Mouse (Mus musculus) left cerebral cortex, adult 2 months (tissue): ENCODE results near the gene Tead2. TPM values are rescaled to one million over a fixed set of nuclear protein-coding genes. Genes with fewer than 3 reads are reported as not detected.

Experiments used
- DNase-seq, 2 experiments: peaks; one replicate each; pipeline ENCODE4 v3.0.0; 2021 to 2022; ENCODE audit warnings: low spot score in 2 of 2, mixed read lengths in 1 of 2; ENCODE audit errors: extremely low spot score in 1 of 2
- H3K27ac ChIP-seq: fragments of 200-600 bp; 2 replicates; pipeline ENCODE4 v1.8.1; 2022
- H3K4me3 ChIP-seq: fragments of 200-600 bp; 2 replicates; pipeline ENCODE4 v1.8.1; 2022
- CTCF ChIP-seq: fragments of 200-600 bp; IDR thresholded peaks from 2 replicates; pipeline ENCODE4 v1.8.1; 2022; ENCODE audit warnings: antibody characterized with exemption, mild to moderate bottlenecking, moderate library complexity
- intact Hi-C: fragments of 180-260 bp; cut with DNase I; formaldehyde crosslinking; loops from one replicate; pipeline ENCODE4 v1.15.1; 2025
- total RNA-seq, 2 experiments: library from RNA; stranded (reverse); gene quantifications; 2 replicates each; pipeline ENCODE4 v1.2.3; 2021

Gene Tead2
- total RNA-seq, 2 experiments from 2014 or later = 3.9 to 4.1 TPM

GRCm38 (mm10) chr7:45192585-45193310 lies 22.8 kb upstream of the Tead2 start:
- Histone ChIP-seq H3K4me3 (no peak overlapping the region), H3K27ac (no peak overlapping the region)
- intact Hi-C loops = no loop called here
- no peak for TF ChIP-seq CTCF
- DNase-seq = no peak

GRCm38 (mm10) chr7:45193406-45193805 lies 22.1 kb upstream of the Tead2 start:
- peak; percentile 2; the same call in 1 of the 2 replicates for TF ChIP-seq CTCF
- no peak for DNase-seq
- Histone ChIP-seq H3K4me3 (no peak overlapping the region), H3K27ac (no peak overlapping the region)
- intact Hi-C loops = no loop called here

GRCm38 (mm10) chr7:45193871-45194785 lies 21.4 kb upstream of the Tead2 start:
- H3K27ac ChIP-seq = no peak overlapping the region
- no peak overlapping the region for H3K4me3 ChIP-seq
- intact Hi-C loops = no loop called here
- no peak for TF ChIP-seq CTCF
- no peak for DNase-seq

- Histone ChIP-seq H3K4me3 (no peak overlapping the region), H3K27ac (no peak overlapping the region; the same call in 1 of the 2 replicates)
- no peak for DNase-seq
- intact Hi-C loops = no loop called here
- TF ChIP-seq CTCF = no peak
Observed at GRCm38 (mm10) chr7:45195341-45196175, 20.0 kb upstream of the Tead2 start.

DNA sequence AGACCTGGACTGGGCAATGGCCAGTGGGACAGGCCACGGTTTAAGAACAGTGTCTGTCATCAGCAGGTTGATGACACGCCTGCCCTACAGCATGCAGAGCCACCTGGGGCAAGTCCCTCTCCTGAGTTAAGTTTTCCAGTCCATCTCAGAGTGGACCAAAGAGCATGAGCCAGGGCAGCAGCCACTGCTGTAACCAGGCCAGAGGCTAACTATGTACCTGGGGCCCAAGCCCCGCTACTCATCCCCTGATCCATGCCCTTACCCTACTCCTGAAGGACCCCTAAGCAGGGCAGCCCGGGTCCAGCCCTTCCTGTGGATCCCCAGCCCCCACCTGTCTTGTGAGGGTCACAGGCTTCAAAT lies 19.4 kb upstream of the Tead2 start:
- intact Hi-C loops = no loop called here
- TF ChIP-seq CTCF = no peak
- no peak for DNase-seq
- peak overlapping the region; percentile 83; the same call in 1 of the 2 replicates for H3K27ac ChIP-seq
- H3K4me3 ChIP-seq = no peak overlapping the region

- intact Hi-C loops = no loop called here
- Histone ChIP-seq H3K27ac (peak overlapping the region; percentile 83), H3K4me3 (no peak overlapping the region)
- DNase-seq = no peak
- no peak for TF ChIP-seq CTCF
Observed at GRCm38 (mm10) chr7:45196994-45197393, 18.6 kb upstream of the Tead2 start.

- peak; percentile 70 for DNase-seq
- H3K4me3 ChIP-seq = no peak overlapping the region
- TF ChIP-seq CTCF = peak; percentile 76
- H3K27ac ChIP-seq = peak overlapping the region; percentile 83
- intact Hi-C loops = loop anchor here (1.0 kb wide), 1 partner anchor 36 kb away; no protein-coding TSS in a partner anchor
Observed at GRCm38 (mm10) chr7:45198435-45198834, 17.1 kb upstream of the Tead2 start.

GRCm38 (mm10) chr7:45198961-45199360 lies 16.6 kb upstream of the Tead2 start:
- intact Hi-C loops = loop anchor here (1.0 kb wide), 1 partner anchor 37 kb away; no protein-coding TSS in a partner anchor
- peak in 1 of 2 experiments; percentile 51 for DNase-seq
- Histone ChIP-seq H3K27ac (peak overlapping the region; percentile 83), H3K4me3 (no peak overlapping the region)
- TF ChIP-seq CTCF = no peak

GRCm38 (mm10) chr7:45202654-45203053 lies 12.9 kb upstream of the Tead2 start:
- no peak for TF ChIP-seq CTCF
- H3K27ac ChIP-seq = peak overlapping the region; percentile 64
- intact Hi-C loops = no loop called here
- H3K4me3 ChIP-seq = no peak overlapping the region
- no peak for DNase-seq

- H3K27ac ChIP-seq = peak within 1 kb of the TSS; percentile 92
- intact Hi-C loops = loop anchor here (5.0 kb wide), 1 partner anchor 93 kb away; no protein-coding TSS in a partner anchor
- no peak; the same call in 1 of the 2 replicates for TF ChIP-seq CTCF
- DNase-seq = peak; percentile 86 to 90
- H3K4me3 ChIP-seq = peak within 1 kb of the TSS; percentile 63
Observed at GRCm38 (mm10) chr7:45204380-45205143, 11.0 kb upstream of the Tead2 start, which contains the start of gene Ccdc155. Gene Ccdc155, minus strand, starts transcription at chr7:45204892.

DNA sequence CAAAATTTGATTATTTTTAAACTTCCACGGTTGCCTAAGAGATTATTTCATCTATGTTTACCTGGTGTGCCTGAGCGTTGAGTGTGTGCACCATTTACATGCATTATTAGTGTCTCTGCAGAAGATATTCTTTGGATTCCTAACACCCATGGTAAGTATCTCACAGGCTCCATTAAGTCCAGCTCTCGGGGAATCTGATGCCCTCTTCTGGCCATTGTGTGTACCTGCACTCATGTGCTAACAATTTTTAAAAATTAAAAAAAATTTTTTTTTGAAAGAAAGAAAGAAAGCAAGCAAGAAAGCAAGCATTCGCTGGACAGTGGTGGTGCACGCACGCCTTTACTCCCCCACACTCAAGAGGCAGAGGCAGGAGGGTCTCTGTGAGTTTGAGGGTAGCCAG lies 7.3 kb upstream of the Tead2 start:
- peak; percentile 19 for TF ChIP-seq CTCF
- intact Hi-C loops = loop anchor here (5.0 kb wide), 1 partner anchor 89 kb away; no protein-coding TSS in a partner anchor
- Histone ChIP-seq H3K27ac (no peak overlapping the region), H3K4me3 (no peak overlapping the region)
- DNase-seq = no peak
